Mouse (Mus musculus) adipocyte (in vitro differentiated cells): ENCODE measurements around the gene Dbn1.
A peak's percentile ranks its signal among the peaks of the same experiment; 100 is the strongest.

ENCODE experiments used
- DNase-seq: peaks from one replicate; pipeline ENCODE4 v3.0.0-alpha.2; 2016; ENCODE audit warnings: low spot score

Dbn1 gene

DNA sequence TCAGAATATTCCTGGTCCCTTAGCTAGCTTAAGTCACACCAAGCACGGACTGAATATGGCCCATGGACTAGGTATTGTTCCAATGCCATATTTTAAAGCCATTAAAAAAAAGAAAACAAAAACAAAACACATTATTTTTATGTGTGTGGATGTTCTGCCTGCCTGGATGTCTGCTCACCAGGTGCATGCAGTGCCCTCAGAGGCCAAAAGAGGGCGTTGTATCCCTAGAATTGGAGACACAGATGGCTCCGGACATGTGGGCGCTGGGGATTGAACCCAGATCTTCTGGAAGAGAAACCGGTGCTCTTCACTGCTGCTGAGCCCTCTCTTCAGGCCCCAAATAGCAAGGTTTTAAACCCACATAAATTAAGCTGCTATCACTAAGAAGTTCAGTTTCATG lies 9.9 kb downstream of the Dbn1 start:
- no peak for DNase-seq

DNA sequence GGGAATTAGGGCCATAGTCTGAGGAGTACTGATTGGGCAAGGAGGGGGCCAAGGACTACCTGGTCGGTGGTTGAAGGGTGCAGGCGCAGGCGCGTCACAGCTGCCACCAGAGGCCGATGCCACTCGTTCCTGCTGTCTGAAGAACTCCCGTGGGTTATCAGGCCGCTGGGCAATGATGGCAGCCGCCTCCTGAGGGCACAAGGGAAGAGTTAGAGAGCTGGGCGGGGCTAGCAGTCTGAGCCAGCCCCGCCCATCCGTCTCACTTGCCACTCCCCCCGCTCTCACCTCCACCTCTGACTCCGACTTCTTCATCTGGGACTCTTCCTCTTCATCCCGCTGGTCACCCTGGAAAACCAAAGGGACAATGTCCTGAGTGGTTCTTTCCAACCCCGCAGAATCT lies 10.4 kb downstream of the Dbn1 start:
- no peak for DNase-seq

DNA sequence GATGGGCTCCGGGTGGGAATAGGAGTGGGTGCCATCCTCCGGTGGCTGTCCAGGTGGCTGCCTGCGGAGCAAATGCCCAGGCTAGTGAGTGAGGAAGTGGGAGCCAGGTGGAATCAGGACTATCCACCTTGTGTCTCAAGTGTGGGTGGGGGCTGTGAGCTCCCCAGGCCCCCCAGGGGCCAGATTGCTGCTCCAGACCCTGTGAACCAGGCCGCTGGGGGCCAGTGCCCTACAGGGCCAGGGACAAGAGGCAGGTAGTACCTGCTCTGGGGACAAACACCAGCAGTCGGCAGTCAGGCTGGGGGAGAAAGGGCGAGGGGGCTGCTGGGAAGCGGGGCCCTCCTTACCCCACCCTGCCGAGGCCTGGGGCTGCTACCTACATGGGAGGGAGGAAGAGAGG lies 11.7 kb downstream of the Dbn1 start:
- DNase-seq, result no peak

DNA sequence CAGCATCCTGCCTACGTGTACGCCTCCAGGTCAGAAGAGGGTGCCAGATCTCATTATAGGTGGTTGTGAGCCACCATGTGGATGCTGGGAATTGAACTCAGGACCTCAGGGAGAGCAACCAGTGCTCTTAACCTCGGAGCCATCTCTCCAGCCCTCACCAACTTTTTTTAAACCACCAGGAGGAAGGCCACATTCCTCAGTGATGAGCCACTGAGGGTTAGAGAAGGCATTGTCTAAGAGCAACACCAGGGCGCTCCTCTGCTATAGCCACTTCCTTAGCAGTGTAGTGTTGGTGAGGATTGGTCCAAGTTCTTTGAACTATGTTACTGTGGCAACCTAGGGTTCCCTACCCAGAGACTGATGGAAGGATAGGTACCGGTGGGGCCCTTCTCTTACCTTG lies 12.2 kb downstream of the Dbn1 start:
- no peak for DNase-seq

DNA sequence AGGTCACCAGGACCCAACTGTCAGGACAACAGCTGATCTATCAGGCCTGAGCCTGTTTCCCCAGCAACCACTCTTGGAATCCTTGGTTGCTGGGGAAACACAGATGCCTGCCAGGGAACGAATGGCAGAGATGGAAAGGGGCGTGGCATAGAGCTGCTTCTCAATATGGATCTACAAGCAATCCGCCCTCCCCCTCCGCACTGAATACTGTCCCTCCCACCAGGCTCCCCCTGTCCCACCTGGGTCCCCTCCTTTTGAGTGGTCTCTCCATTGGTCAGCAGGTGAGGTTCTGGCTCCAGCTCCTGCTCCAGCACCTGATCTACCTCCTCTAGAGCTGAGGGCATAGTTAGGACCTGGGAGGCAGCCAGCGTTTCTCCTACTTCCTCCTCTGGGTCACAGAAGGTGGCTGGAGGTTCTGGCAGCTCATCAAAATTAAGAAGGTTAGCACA lies 13.3 kb downstream of the Dbn1 start:
- DNase-seq, result peak; percentile 36

DNA sequence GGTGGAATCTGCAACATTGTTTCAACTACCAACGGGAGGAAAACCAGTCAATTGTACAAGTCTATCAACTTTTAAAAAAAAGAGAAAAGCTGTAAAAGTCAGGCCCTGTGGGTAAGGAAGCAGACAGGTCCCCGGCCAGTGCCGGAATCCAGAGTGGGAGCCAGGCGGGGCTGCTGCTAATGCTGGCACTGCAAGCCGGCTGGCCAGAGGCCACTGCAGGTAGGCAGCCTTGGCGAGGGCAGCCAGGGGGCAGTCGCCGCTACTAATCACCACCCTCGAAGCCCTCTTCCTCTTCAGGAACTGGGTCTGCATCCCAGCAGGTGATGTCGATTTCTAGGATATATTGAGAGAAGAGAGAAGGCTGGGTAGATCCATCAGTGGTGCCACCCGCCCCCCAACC lies 13.9 kb downstream of the Dbn1 start:
- no peak for DNase-seq

DNA sequence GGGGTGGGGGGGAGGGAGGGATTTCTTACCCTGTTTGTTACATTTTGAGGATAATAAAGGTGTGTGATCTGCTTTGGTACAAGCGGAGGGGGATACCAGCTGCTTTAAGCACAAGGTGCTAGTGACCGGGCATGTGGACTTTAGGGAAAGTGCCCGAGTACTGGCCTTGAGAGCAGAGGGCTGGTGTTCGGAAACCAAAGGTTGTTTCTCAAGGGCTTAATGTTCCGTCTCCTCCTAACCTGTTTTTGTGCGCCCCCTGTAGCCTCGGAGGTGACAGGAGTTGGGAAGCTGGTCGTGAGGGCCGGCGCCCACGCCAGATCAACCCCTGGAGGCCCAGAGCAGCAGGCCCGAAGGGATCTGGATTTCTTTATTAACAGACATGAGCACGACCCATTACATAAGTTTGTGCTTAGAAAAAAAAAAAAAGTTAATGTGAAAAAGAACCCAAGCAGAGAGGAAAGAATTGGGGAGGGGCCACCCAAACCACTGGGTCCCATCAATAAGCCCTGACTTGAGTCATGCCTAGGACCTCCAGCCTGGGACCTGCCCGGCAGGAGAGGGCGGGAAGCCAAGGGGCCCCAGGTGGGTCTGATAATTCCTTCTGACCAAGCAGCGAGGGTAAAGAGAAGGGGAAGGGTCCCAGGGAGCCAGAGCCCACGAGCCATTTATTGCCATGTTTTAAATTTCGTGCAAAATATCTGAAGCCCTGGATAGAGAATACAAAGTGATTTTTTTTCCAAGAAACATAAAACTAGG lies 14.7 kb downstream of the Dbn1 start:
- no peak for DNase-seq

DNA sequence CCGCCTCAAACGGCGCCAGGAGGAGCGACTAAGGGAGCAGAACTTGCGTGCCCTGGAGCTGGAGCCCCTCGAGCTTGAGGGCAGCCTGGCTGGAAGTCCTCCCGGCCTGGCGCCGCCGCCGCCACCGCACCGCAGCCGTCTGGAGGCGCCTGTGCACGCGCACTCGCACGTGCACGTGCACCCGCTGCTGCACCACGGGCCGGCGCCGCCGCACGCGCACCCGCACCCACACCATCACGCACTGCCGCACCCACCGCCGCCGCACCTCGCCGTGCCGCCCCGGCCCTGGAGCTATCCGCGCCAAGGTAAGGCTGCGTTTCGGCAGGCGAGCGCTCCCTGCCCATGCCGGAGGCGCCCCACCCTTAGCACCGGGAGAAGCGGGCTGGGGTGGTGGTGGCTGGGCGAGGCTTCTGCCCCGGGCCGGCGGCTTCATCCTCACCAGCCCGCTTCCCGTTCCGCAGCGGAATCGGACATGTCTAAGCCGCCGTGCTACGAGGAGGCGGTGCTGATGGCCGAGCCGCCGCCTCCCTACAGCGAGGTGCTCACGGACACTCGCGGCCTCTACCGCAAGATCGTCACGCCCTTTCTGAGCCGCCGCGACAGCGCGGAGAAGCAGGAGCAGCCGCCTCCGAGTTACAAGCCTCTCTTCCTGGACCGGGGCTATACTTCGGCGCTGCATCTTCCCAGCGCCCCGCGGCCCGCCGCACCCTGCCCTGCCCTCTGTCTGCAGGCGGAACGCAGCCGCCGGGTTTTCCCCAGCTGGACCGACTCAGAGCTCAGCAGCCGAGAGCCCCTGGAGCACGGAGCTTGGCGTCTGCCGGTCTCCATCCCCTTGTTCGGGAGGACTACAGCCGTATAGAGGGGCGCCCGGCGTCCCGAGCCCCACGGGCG lies 15.5 kb downstream of the Dbn1 start:
- DNase-seq, result no peak

DNA sequence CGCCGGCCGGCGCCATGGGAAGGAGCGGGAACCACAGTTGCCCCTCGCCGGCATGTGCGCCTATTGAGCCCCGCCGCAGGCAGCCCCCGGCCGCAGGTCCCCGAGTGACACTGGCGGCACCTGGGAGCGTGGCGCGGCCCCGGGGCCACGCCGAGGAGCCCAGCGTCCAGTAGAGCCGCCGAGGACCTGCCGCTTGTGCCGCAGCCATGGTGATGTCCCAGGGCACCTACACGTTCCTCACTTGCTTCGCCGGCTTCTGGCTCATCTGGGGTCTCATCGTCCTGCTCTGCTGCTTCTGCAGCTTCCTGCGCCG lies 16.1 kb downstream of the Dbn1 start:
- DNase-seq, result no peak

DNA sequence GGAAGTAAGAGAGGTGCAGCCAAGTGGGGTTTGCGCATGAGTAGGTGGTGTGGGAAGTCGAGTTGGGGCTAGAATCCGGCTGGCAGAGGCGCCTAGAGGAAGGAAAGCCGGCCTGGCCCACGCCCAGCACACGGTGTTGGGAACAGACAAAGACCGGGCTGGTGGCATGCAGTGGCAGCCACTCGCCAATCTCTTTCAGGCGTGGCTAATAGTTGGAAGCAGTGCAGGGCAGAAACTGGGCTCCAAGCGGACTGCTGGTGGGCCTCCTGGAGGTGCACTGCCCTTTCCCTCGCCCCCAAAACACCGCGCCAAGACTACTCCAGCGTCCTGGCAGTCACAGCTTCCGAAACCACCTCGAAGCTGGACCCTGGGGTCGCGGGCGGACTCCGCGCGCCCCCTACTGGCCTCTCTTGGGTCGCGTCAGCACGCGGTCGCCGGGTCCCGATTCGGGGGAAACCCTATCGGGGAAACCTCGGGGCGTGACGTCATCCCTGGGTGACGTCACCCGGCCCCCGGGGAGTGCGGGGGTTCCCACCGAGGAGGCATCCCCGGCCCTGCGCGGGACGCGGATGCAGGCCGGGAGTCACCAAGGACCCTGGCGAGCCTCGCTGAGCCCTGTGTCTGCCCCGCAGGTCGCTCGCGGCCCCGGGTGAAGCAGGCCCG lies 16.6 kb downstream of the Dbn1 start:
- peak; percentile 69 for DNase-seq

DNA sequence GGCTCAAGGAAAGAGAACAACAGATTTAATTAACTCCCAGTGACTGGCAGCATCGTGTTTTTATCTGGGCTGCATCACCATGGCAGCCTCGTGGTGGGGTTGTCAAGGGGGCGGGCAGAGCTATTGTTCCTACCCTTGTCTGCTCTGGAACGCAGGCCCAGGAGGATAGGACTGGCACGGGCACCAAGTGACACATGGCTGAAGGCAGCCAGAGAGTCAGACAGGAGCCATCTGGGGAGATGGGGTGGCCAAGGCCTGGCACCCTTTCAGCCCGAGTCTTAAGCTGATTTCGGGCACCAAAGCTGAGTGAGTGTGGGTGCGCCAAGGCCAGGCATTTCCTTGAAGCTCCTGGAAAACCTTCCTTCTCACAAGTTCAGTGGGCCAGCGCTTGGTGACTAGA lies 17.5 kb downstream of the Dbn1 start:
- DNase-seq, result peak; percentile 54

DNA sequence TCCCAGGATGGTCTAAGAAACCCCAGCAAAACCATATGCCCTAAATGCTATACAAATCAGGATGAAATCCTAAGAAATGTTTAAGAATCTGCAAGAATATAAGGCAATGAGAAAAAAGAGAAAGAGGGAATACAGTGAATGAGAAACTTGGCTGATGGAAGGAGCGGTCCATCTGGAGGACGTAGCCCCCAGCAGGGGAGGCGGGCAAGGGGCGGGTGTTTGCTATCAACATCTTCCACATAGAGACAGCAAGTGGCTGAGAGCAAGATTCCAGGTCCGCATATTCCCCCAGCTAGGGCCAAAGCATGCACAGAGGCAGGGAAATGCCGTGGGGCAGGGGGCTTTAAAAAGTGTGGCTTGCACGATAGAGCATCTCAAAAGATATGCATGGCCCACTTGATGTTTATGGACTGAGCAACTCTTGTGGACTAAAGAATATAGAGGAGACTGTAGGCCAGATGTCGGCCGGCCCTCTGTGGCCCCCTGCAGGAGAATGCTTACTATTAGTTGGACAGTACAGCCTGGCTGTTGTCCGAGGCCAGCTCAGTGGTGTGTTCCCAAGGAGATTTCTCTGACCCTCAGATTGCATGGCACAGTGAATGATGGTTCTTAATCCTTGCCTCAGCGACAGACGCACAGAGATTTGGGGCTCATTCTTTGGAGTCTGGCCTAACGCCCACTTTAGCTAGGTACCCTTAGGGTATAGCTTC lies 18.9 kb downstream of the Dbn1 start:
- peak; percentile 52 for DNase-seq

DNA sequence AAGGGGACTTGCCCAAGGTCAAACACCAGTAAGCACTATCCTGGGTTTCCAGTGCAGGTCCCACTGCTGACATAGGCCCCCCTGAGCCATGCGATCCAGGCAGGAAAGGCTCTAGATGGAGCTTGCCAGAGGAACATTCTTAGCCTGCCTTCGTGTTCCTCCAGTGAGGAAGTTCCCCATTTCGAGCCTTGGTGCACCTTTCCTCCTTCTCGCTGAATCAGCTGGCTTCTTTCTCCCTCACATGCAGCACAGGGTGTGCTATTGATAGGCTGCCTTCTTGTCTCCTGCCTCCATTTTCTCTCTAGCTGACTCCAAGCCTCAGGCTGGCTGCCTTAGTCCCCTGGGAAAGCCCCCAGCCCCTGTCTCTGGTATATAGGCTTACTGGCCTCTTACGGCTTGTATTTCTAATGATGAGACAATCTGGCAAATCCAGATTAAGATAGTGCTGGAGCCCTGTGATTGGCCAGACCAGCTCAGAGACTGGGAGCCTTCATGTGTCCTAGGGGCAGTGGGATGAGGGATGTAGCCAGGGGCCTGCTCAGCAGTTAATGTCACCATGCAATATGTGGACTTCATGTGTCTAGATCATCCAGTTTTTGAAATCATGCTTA lies 22.0 kb downstream of the Dbn1 start:
- no peak for DNase-seq

DNA sequence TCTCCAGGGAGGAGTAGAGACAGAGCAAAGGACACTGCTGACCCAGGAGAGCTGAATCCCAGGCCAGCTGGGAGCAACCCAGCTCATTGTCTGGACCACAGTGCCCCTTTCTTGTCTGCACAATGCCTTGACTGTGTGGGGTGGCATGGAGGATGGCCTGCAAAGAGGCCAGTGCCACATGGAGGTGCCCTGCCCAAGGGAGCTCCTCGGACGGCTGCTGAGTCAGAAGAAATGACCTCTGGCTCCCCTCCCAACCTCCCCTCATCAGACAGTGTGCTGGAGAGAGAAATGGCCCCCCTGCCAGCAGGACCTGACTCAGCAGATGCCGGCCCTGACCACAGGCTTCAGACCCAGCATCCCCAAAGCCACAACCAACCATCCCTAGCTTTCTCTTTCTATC lies 22.7 kb downstream of the Dbn1 start:
- DNase-seq, result no peak

DNA sequence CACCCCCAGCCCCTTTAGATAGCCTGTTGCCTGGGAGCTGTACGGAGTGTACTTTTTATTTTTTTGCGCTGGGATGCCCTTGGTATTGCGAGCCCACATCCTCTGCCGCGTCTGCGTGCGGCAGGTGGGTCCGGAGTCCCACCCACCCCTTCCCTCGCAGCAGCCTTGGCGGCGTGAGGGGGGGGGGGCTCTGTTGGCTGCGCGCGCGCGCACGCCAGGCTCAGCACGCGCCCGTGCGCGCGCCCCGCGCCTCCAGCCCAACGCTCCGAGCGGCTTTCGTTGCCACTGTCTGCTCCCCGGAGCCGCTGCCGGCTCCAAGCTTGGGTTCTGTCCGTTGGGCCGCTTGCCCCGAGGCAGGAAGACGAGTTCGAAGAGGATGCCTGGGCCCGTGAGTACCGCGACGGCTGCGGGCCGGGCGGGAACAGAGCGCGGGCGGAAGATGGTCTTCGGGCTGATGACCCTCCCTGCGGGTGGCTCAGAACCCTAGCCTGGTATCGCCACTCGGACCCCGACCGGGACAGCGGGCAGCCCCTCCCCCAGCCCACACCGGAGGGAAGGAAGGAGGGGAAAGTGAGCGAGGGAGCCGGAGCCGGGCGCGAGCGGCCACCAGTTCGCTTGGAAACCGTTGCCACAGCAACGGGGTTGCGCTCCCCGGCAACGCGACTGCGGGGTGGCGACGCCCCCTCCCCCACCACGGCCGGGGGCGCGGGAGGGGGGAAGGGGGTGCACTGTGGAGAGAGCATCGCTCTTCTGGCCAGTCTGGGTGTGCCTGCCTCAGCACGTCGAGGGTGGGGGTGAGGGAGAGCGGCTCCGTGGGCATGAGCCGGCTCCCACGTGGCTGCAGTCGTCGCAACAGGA lies 23.7 kb downstream of the Dbn1 start, which contains the start of gene Prr7:
TSS of gene Prr7 (plus strand) at position 241 of the 858 bp plus-strand sequence.
- no peak for DNase-seq

DNA sequence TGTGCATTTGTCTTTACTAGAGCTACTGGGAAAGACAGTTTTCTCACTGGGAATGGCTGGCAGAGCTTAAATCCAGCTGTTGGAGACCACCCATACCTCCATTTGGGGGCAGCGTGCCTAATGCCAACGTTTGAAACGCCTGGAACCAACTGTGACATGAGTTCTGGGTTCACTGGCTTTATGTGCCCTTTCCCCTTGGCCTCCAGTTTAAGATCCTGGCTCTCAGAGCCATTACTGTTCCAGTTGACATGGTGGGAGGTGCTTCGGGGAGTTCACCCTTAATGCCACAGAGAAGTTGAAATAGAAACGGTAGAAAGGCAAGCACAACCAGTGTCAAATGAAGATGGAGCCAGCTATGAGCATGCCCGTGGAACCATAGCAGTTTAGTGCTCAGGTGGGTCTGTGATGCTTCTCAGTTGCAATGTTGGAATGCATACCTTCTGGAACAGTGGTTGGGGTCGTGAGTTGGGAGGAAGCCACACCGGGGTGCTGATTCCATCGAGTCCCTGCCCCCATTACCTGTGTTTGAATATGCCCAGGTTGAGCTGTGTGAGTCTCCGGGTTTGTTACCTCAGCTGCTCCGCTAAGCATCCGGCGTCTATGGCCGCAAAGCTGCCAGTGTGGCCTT lies 24.4 kb downstream of the Dbn1 start:
- peak; percentile 62 for DNase-seq

DNA sequence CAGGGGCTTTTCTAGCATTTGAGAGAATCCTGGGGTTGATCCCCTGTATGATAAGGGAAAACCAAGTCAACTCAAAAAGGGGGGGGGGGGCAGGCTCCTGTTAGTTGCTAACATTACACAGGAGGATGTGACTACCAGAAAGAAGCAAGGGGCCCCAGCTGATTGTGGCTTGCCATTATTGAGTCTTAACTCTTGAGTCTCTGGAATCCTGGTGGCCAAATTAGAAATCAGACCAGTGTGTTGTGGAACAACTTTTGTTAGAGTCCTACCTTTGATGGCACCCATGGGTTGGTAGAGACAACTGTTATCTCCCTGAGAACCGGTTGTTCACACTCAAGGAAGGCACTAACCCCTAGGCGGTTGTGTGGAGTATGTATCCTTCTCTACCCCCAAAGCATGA lies 24.9 kb downstream of the Dbn1 start:
- DNase-seq, result no peak

DNA sequence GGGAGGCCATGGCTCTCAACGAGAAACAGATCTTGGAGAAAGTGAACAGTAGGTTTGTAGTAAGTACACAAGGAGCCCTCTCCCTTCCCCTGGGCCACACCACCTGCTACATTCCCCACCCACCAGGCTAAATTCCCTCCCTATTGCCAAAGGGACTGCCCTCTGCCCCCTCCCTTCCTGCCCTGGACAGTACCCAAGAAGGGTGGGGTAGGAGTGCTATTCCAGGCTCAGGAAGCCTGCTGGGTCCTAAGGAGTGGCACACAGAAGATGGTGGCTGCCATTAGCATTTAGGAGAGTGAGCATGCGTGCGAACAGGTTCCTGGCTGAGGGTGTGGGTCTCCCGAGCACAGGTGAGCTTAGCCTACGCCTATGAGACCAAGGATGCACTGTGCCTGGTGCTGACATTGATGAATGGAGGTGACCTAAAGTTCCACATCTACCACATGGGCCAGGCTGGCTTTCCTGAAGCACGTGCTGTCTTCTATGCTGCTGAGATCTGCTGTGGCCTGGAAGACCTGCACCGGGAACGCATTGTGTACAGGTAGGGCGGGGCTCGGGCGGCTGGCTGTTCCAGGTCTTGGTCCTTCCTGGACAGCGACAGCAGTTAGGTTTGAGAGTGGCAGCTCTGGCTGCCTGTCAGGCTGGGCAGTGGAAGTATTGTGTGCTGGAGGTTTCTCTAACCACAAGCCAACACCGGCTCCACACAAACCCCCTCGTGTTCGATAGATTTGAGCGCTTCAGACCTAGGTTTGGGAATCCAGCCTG lies 35.9 kb downstream of the Dbn1 start:
- DNase-seq, result peak; percentile 63

DNA sequence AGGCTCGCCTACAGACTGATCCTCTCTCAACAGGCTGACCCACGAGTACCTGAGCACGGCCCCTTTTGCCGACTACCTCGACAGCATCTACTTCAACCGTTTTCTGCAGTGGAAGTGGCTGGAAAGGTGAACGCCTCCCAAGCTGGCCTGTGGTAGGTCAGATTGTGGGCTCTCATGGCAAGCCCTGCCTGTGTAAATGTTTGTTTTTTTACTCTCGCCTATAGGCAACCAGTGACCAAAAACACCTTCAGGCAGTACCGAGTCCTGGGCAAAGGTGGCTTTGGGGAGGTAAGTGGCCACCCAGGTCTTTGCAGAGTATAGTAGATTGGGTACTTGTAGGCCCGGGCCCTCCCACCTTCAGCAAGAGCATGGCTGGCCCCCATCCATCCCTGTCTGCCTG lies 36.6 kb downstream of the Dbn1 start:
- no peak for DNase-seq
